Mouse (Mus musculus): ENCODE results near the gene Slc22a22. TPM values are rescaled to one million over a fixed set of nuclear protein-coding genes. Genes with fewer than 3 reads are reported as not detected.

Gene Slc22a22
- polyA plus RNA-seq (2012; rRNA removed) = 0.07 TPM in 1 of 2 replicates, not detected in the other

DNA sequence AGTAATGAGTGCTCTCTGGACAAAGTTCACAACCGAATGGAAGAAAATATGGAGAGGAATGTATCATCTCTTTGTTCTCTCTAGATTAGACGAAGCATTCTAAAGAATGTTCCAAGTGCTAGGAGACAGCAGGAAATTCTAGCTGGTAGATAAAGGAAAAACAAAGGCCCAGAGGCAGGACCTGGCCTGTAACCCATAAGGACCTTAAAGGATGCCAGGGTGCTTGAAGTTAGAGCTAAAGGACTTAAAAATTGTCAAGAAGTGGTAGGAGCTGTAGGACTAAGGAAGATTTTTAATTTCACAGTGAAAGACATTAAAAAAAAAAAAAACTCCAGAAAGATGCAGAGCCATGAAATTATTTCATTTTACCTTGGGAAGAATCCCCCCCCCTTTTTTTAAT is at the start of gene Slc22a22:
Gene Slc22a22, minus strand, starts transcription at position 101 of the 400 bp plus-strand sequence.
- DNase-seq = no peak
- no peak for TF ChIP-seq CTCF (IDR thresholded peaks at IDR 0.05; ENCODE audit: insufficient read depth, low read length)
- no peak for TF ChIP-seq POLR2A (IDR thresholded peaks at IDR 0.05; ENCODE audit: borderline replicate concordance, extremely low read depth, low read depth, low read length)
- WGBS = 25% methylated on average over 2 of the region's 2 CpGs
- no peak within 1 kb of the TSS for H3K4me3 ChIP-seq (replicated peaks; ENCODE audit: extremely low read depth, low read depth, low read length)
- no peaks in the 10 kb centered on the region for H3K4me1 ChIP-seq (ENCODE audit: control insufficient read depth, insufficient read depth, low read length)

DNA sequence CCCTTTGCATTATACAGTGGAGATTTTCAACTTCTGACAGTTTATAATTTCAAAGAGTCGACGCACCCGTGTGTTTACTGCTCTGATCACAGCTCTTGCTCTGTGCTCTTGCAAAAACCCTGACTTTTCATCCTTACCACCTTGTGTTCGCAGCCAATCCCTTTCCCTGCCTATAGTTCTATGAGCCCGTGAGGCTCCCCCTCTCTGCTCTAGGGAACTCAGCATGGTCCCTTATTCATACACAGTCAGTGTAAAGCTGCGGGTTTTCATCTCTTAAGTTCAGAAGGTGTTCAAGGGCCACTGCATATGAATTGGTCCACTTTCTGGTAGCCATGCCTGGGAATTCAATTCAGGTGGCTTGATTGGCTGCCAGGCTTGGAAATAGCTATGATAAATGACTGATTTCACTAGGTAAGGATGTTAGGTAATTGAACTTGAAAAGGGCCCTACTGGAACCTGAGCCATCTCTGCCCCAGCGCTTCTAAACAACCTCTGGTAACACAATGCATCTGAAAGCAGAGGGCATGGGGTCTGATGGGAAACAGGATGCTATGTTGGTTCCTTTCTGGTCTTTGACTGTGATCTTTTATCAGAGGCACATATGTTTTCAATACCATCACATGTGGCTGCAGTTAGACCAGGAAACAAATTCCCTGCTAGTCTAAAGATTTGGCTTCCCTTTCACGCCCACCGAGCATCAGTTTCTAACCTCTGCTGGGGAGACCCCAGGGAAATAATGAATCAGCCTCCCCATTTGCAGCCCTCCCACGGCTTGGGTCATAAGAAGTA is 46.3 kb upstream of the Slc22a22 start:
- Histone ChIP-seq H3K4me1 (ENCODE audit: control insufficient read depth, insufficient read depth, low read length) (no peaks in the 10 kb centered on the region), H3K4me3 (replicated peaks; ENCODE audit: extremely low read depth, low read depth, low read length) (no peak overlapping the region)
- WGBS = 73% methylated on average over 10 of the region's 10 CpGs
- TF ChIP-seq CTCF (IDR thresholded peaks at IDR 0.05; ENCODE audit: insufficient read depth, low read length) (no peak), POLR2A (IDR thresholded peaks at IDR 0.05; ENCODE audit: borderline replicate concordance, extremely low read depth, low read depth, low read length) (no peak)
- no peak for DNase-seq

DNA sequence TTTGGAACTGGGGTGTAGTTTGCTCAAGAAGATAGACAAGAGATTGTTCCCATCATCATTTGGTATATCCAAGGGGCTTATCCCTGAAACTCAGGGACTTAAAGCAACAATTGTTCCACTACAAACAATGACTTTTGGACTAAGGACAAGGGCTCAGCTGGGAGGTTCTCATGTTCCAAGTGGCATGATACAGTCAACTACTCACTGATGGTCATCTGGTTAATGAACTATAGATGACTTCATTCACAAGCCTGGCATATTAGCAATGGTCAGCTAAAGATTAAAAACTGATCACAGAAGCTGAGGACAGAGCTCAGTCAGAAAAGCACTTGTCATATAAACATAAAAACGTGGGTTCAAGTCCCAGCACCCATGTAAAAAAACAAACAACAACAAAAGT is 44.7 kb upstream of the Slc22a22 start:
- Histone ChIP-seq H3K4me1 (ENCODE audit: control insufficient read depth, insufficient read depth, low read length) (no peaks in the 10 kb centered on the region), H3K4me3 (replicated peaks; ENCODE audit: extremely low read depth, low read depth, low read length) (no peak overlapping the region)
- TF ChIP-seq POLR2A (IDR thresholded peaks at IDR 0.05; ENCODE audit: borderline replicate concordance, extremely low read depth, low read depth, low read length) (no peak), CTCF (IDR thresholded peaks at IDR 0.05; ENCODE audit: insufficient read depth, low read length) (no peak)
- no peak for DNase-seq
- 52% methylated on average over 1 of the region's 1 CpGs for WGBS

DNA sequence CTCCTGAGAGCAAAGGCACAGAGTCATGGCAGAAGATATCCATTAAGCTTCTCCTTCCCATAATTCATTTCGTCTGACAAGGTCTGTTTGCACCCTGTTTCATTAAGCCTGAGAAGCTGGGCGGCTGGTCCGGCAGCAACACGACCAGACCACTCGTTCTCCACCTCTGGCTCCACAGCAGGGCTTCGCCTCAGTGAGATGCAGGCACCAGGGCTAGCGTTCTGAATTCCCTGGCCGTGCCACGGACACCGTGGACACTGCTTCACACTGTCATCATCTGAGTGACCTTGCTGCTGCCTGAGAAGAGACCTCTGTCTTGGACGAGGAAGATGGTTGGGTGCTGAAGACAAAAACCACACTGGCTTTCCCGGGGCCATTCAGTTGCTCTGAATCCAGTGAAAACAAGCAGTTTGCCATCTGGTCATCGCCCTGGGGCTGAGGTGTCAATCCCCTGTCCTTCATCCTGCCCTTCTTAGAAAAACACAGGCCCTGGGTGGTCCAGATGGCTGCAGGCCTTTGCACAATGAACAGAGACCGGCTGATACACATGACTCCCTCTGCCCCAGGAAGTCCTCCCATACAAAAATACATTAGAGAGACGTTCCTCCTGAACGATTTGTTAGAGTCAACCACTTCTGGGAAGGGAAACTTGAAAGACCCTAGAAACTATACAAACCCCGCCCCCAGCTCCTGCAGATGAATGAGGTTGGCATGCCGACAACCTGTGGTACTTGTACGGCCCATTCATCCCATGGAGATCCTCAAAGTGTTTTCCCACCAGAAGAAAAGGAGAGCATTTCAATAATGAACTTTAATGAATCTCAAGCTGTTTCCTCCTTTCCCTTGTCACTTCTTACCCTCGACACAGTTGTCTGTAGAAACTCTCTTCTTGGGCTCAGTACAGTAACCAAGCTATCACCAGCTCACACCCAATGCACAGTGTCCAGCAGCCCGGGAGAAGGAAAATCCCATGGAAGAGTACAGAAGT is 32.1 kb upstream of the Slc22a22 start:
- Histone ChIP-seq H3K4me3 (replicated peaks; ENCODE audit: extremely low read depth, low read depth, low read length) (no peak overlapping the region), H3K4me1 (ENCODE audit: control insufficient read depth, insufficient read depth, low read length) (no peaks in the 10 kb centered on the region)
- TF ChIP-seq POLR2A (IDR thresholded peaks at IDR 0.05; ENCODE audit: borderline replicate concordance, extremely low read depth, low read depth, low read length) = no peak
- no peak for TF ChIP-seq CTCF (IDR thresholded peaks at IDR 0.05; ENCODE audit: insufficient read depth, low read length)
- 38% methylated on average over 21 of the region's 21 CpGs for WGBS
- DNase-seq = no peak

DNA sequence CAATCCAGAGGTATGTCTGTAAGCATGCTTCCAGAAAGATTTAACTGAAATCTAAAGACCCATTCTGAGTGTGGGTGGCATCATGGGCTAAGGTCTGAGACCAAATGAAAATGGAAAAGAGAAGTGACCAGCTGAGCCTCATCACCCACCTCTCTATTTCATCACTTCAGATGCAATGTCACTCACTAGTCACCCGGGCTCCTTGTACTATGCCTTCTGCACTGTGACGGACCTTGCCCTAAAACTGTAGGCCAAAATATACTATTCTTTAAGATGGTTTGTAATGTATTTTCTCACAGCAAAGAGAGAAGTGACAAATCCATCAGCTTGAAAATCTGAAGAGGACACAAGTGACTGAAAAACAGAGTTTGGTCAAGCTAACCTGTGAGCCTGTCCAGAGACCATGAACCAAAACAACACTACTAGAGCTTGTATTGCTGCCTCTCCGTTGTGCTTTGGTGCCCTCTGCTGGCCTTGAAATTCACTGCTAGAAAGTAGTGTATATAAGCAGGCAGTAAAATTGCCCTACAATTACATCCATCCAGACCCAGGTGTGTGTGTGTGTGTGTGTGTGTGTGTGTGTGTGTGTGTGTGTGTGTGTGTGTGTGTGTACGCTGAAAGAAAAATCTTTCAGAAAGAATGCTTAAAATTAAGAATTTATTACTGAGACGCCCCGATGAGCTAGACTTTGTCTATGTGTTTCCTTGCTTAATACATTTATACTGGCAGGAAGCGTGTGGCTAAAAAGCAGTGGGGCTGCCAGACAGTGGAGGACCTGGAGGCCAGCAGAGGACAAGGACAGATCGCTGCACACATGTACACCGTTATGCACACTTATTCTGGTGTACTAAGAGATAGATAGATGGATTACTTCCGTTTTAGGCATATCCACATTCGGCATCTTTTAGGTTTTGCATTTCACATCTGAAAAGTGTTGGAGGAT is 31.1 kb upstream of the Slc22a22 start:
- H3K4me3 ChIP-seq (replicated peaks; ENCODE audit: extremely low read depth, low read depth, low read length) = no peak overlapping the region
- WGBS = 50% methylated on average over 11 of the region's 11 CpGs
- DNase-seq = peak; percentile 58
- TF ChIP-seq CTCF (IDR thresholded peaks at IDR 0.05; ENCODE audit: insufficient read depth, low read length) (peak; percentile 54), POLR2A (IDR thresholded peaks at IDR 0.05; ENCODE audit: borderline replicate concordance, extremely low read depth, low read depth, low read length) (no peak)
- no peaks in the 10 kb centered on the region for H3K4me1 ChIP-seq (ENCODE audit: control insufficient read depth, insufficient read depth, low read length)

DNA sequence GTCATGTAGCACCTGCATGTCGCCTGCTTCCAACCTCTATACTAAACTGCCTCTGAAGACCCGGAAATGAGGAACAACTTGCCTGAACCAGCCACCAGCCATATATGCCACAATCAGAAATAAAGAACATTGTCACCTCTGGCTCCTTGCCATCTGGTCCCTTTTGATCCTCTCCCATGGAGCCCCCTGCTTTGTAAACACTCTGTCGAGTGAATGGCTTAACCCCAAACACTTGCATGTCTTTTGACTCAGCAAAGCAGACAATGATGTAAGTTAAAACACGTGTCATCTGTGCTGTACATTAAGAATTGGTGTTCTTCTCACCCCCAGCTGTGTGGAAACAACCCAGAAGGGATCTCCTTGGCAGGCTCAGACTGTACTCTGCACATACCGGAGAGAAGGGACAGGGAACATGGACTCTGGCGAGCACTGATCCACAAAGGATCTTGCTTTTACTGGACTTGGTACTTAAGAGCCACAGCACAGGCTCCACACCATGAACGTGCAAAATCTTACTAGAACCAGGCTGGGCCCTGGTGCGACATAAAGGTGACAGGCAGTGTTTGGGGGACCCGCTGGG is 26.8 kb upstream of the Slc22a22 start:
- Histone ChIP-seq H3K4me1 (ENCODE audit: control insufficient read depth, insufficient read depth, low read length) (no peaks in the 10 kb centered on the region), H3K4me3 (replicated peaks; ENCODE audit: extremely low read depth, low read depth, low read length) (no peak overlapping the region)
- TF ChIP-seq POLR2A (IDR thresholded peaks at IDR 0.05; ENCODE audit: borderline replicate concordance, extremely low read depth, low read depth, low read length) (no peak), CTCF (IDR thresholded peaks at IDR 0.05; ENCODE audit: insufficient read depth, low read length) (no peak)
- no peak for DNase-seq
- 35% methylated on average over 9 of the region's 9 CpGs for WGBS

DNA sequence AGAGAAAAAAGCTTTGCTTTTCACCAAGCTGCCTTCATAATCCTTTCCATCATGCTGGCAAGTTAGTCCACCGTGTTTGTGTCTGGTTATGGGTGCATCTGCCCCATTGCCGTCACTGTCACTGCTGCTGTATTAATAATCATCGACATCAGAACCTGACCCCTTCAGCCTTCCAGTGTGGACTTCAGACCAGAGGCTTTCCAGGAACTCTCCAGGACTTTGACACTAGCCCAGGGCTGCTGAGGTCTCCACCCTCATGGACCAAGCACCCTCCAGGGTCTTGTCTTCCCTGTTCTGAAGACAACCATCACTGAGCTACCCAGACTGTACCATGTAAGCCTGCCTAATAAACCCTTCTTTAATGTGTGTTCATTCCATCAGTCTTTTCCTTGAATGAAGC is 26.2 kb upstream of the Slc22a22 start:
- no peak for DNase-seq
- no peaks in the 10 kb centered on the region for H3K4me1 ChIP-seq (ENCODE audit: control insufficient read depth, insufficient read depth, low read length)
- no peak overlapping the region for H3K4me3 ChIP-seq (replicated peaks; ENCODE audit: extremely low read depth, low read depth, low read length)
- 66% methylated on average over 3 of the region's 3 CpGs for WGBS
- TF ChIP-seq CTCF (IDR thresholded peaks at IDR 0.05; ENCODE audit: insufficient read depth, low read length) = no peak
- no peak for TF ChIP-seq POLR2A (IDR thresholded peaks at IDR 0.05; ENCODE audit: borderline replicate concordance, extremely low read depth, low read depth, low read length)

DNA sequence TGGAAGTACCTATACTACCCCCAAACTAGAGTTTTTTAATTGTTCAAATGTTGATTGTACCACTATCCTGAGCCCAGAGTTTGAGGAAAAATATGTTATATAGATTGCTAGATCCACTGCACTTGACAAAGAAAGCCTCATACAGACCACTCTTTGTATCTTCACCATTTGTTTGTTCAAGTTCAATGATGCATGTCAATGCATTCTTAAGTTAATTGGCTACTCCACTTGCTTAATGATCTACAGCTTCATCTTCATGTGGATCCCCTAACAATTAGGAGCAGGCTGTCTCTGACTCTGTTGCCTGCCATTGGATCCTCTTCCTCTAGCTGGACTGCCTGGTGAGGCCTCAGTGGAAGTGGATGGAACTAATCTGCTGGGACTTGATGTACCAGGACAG is 24.1 kb upstream of the Slc22a22 start:
- no peak for TF ChIP-seq CTCF (IDR thresholded peaks at IDR 0.05; ENCODE audit: insufficient read depth, low read length)
- no peak for TF ChIP-seq POLR2A (IDR thresholded peaks at IDR 0.05; ENCODE audit: borderline replicate concordance, extremely low read depth, low read depth, low read length)
- H3K4me1 ChIP-seq (ENCODE audit: control insufficient read depth, insufficient read depth, low read length) = no peaks in the 10 kb centered on the region

More for the DNA sequence above, 24.1 kb upstream of the Slc22a22 start:
- DNase-seq = no peak
- no peak overlapping the region for H3K4me3 ChIP-seq (replicated peaks; ENCODE audit: extremely low read depth, low read depth, low read length)
